Mouse (Mus musculus): ENCODE results near the gene Sec14l2. TPM values are rescaled to one million over a fixed set of nuclear protein-coding genes. Genes with fewer than 3 reads are reported as not detected.
A peak's percentile ranks its signal among the peaks of the same experiment; 100 is the strongest.

Gene Sec14l2
- polyA plus RNA-seq, 2 experiments = 4.5 to 9.5 TPM

DNA sequence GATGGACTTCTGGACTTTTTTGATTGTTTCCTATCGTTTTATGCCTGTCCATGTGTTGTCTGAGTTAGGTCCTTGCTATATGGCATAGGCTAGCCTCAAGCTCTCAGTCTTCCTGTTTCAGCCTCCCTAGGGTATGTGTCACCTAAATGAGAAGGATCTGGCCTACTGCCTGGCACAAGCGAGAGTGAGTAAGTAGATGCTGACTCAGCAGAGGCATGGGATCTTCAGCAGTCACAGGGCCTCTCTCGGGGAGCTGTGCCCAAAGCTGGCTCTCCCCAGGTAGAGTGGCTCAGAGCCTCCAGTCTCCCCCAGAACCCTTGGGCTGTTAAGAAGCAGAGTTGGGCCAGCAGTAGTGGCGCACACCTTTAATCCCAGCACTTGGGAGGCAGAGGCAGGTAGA is 19.1 kb upstream of the Sec14l2 start:
- Histone ChIP-seq H3K4me2 (ENCODE audit: low read depth) (no peak overlapping the region), H3K4me1 (replicated peaks; ENCODE audit: control insufficient read depth in 2 of 2, insufficient read depth in 2 of 2, low read length in 1 of 2) (no peaks in the 10 kb centered on the region), H3K27me3 (ENCODE audit: control insufficient read depth, insufficient read depth, low read length) (no peaks in the 10 kb centered on the region), H3K9ac (replicated peaks) (no peak overlapping the region), H3K9me3 (ENCODE audit: control insufficient read depth, low read length) (no peaks in the 10 kb centered on the region), H3K27ac (no peak overlapping the region), H3K36me3 (replicated peaks; ENCODE audit: control insufficient read depth, insufficient read depth, low read depth) (no peaks in the 10 kb centered on the region; the same call in 1 of the 2 replicates), H3K4me3 (ENCODE audit: insufficient read depth in 1 of 2, low read depth in 2 of 2, low read length in 2 of 2) (no peak overlapping the region)
- TF ChIP-seq EP300 (IDR thresholded peaks at IDR 0.05; ENCODE audit: low read depth) (no peak), CTCF (IDR thresholded peaks at IDR 0.05; ENCODE audit: low read depth) (no peak)
- no peak for DNase-seq (ENCODE audit: low read depth in 3 of 3, low spot score in 3 of 3)
- 69% methylated on average over 4 of the region's 4 CpGs for WGBS (ENCODE audit: insufficient replicate concordance)
- ATAC-seq (ENCODE audit: insufficient read depth) = no peak

DNA sequence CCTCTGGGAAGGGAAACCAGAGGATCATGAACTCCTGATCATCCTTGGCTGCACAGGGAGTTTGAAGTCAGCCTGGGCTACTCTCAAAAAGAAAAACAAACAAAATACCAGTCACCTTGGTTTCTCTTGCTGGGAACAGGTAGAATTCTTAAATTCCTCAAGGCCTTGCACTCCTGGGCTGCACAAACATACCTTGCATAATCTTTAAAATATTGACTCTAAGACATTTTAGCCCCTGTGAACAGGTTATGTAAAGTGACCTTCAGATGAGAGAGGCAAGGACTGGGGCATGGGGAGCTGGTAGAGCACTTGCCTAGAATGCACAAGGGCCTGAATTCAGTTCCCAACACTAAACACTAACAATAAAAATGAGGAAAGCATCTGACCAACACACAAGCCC is 18.3 kb upstream of the Sec14l2 start:
- H3K4me1 ChIP-seq (replicated peaks; ENCODE audit: control insufficient read depth in 2 of 2, insufficient read depth in 2 of 2, low read length in 1 of 2) = no peaks in the 10 kb centered on the region
- DNase-seq (ENCODE audit: low read depth in 3 of 3, low spot score in 3 of 3) (no peak), ATAC-seq (ENCODE audit: insufficient read depth) (no peak)
- H3K9ac ChIP-seq (replicated peaks) = no peak overlapping the region
- H3K27ac ChIP-seq = no peak overlapping the region
- no peak overlapping the region for H3K4me2 ChIP-seq (ENCODE audit: low read depth)
- no peaks in the 10 kb centered on the region for H3K27me3 ChIP-seq (ENCODE audit: control insufficient read depth, insufficient read depth, low read length)
- H3K4me3 ChIP-seq (ENCODE audit: insufficient read depth in 1 of 2, low read depth in 2 of 2, low read length in 2 of 2) = no peak overlapping the region
- H3K36me3 ChIP-seq (replicated peaks; ENCODE audit: control insufficient read depth, insufficient read depth, low read depth) = no peaks in the 10 kb centered on the region; the same call in 1 of the 2 replicates
- TF ChIP-seq CTCF (IDR thresholded peaks at IDR 0.05; ENCODE audit: low read depth) (no peak), EP300 (IDR thresholded peaks at IDR 0.05; ENCODE audit: low read depth) (no peak)
- no peaks in the 10 kb centered on the region for H3K9me3 ChIP-seq (ENCODE audit: control insufficient read depth, low read length)

DNA sequence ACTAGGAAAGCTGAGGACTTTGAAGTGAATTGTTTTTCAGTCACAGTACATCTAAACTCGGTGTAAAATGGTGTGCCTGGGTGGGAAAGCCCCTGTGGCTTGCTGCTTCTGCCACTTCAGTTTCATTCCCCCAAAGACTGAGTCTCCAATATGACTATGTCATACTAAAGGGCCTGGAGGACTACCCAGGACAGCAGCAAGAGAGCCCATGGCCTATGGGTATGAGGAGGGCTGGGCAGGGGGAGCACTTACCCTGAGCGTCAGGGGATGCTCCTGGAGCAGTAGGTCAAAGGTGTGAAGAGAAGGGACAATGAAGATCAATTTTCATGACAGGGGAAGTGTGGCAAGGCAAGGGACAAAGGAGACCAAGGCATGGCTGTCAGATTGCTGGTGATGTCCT is 15.7 kb upstream of the Sec14l2 start:
- no peak for ATAC-seq (ENCODE audit: insufficient read depth)
- peaks cover 5 to 9% of the 10 kb centered on the region in 2 experiments for H3K4me1 ChIP-seq (replicated peaks; ENCODE audit: control insufficient read depth in 2 of 2, insufficient read depth in 2 of 2, low read length in 1 of 2)
- H3K27ac ChIP-seq = no peak overlapping the region
- no peak for DNase-seq (ENCODE audit: low read depth in 3 of 3, low spot score in 3 of 3)
- H3K9me3 ChIP-seq (ENCODE audit: control insufficient read depth, low read length) = no peaks in the 10 kb centered on the region
- WGBS (ENCODE audit: insufficient replicate concordance) = 51% methylated on average over 2 of the region's 2 CpGs
- no peaks in the 10 kb centered on the region; the same call in 1 of the 2 replicates for H3K36me3 ChIP-seq (replicated peaks; ENCODE audit: control insufficient read depth, insufficient read depth, low read depth)
- no peak overlapping the region for H3K9ac ChIP-seq (replicated peaks)
- no peak for TF ChIP-seq CTCF (IDR thresholded peaks at IDR 0.05; ENCODE audit: low read depth)
- TF ChIP-seq EP300 (IDR thresholded peaks at IDR 0.05; ENCODE audit: low read depth) = no peak
- no peak overlapping the region for H3K4me2 ChIP-seq (ENCODE audit: low read depth)
- no peak overlapping the region for H3K4me3 ChIP-seq (ENCODE audit: insufficient read depth in 1 of 2, low read depth in 2 of 2, low read length in 2 of 2)
- no peaks in the 10 kb centered on the region for H3K27me3 ChIP-seq (ENCODE audit: control insufficient read depth, insufficient read depth, low read length)

DNA sequence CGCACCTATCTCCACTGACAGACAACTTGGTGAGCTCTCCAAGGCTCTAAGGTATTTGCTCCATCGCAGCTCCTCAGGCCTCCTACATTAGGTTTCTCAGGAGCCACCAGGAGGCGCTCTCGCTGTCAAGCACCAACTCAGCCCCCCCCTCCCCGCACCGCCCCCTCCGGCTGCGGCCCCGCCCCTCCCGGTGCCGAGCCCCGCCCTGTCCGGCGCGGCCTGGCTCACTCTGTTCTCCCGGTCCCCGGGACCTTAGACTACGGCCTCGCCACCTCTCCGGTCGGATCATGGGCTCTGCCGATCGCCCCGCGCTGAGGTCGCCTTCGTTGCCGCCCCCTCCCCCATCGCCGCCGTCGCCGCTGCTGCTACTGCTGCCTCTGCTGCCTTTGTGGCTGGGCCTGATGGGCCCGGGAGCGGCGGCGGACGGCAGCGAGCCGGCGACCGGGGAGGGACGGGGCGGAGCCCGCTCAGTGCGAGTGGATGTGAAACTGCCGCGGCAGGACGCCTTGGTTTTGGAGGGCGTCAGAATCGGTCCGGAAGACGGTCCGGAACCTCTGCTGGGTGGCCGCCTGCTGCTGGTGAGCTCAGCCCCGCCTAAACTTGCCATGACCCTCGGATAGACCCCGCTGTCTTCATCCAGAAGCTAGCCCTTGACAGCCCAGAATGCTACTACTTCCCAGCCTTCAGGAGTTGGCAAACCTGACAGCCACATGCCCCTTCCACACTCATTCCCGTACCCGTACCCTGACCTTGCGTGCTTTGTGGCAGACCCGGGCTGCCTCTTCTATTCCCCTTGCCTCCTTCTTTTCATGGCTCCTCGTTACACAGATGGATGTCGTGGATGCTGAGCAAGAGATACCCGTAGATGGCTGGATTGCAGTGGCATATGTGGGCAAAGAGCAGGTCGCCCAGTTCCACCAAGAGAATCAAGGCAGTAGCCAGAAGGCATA is 12.0 kb upstream of the Sec14l2 start, which contains the start of gene Rnf215:
TSS of gene Rnf215 (plus strand) at position 217 of the 950 bp plus-strand sequence.
- peak within 1 kb of the TSS; percentile 75 to 87 for H3K4me3 ChIP-seq (ENCODE audit: insufficient read depth in 1 of 2, low read depth in 2 of 2, low read length in 2 of 2)
- peaks cover 8 to 17% of the 10 kb centered on the region in 2 experiments for H3K4me1 ChIP-seq (replicated peaks; ENCODE audit: control insufficient read depth in 2 of 2, insufficient read depth in 2 of 2, low read length in 1 of 2)
- TF ChIP-seq EP300 (IDR thresholded peaks at IDR 0.05; ENCODE audit: low read depth) (no peak), CTCF (IDR thresholded peaks at IDR 0.05; ENCODE audit: low read depth) (peak; percentile 83)
- H3K27me3 ChIP-seq (ENCODE audit: control insufficient read depth, insufficient read depth, low read length) = no peaks in the 10 kb centered on the region
- WGBS (ENCODE audit: insufficient replicate concordance) = 3% methylated on average over 65 of the region's 66 CpGs
- H3K9ac ChIP-seq (replicated peaks) = peak within 1 kb of the TSS; percentile 71
- H3K9me3 ChIP-seq (ENCODE audit: control insufficient read depth, low read length) = peaks cover 2% of the 10 kb centered on the region; the same call in 1 of the 2 replicates
- peak; percentile 80 to 82 (median 82) for DNase-seq (ENCODE audit: low read depth in 3 of 3, low spot score in 3 of 3)
- peak within 1 kb of the TSS; percentile 90 for H3K4me2 ChIP-seq (ENCODE audit: low read depth)
- no peaks in the 10 kb centered on the region for H3K36me3 ChIP-seq (replicated peaks; ENCODE audit: control insufficient read depth, insufficient read depth, low read depth)
- peak; percentile 95 for ATAC-seq (ENCODE audit: insufficient read depth)
- peak within 1 kb of the TSS; percentile 23; the same call in 1 of the 2 replicates for H3K27ac ChIP-seq

DNA sequence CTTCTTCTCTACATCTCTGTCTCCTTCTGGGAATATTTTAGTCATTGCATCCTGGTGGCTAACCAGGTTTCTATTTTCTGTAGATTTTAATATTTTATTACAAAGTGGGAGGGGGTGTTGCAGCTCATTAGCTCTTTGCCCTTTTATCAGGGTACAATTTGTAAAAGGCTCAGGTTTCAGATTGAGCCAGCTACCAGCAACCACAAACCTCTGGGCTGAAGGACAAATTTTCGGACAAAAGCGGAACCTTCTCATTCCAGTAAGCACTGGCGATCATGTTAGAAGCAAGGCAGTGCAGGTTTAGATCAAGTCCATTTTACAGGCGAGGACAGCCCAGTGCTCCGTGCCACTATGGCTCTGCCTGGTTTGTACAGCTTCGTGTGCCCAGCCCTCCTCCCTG is 11.2 kb upstream of the Sec14l2 start:
- peaks cover 2% of the 10 kb centered on the region; the same call in 1 of the 2 replicates for H3K9me3 ChIP-seq (ENCODE audit: control insufficient read depth, low read length)
- H3K4me2 ChIP-seq (ENCODE audit: low read depth) = peak overlapping the region; percentile 28
- no peaks in the 10 kb centered on the region for H3K36me3 ChIP-seq (replicated peaks; ENCODE audit: control insufficient read depth, insufficient read depth, low read depth)
- H3K4me3 ChIP-seq (ENCODE audit: insufficient read depth in 1 of 2, low read depth in 2 of 2, low read length in 2 of 2) = peak overlapping the region; percentile 39 to 75; a peak in 1 of 4 replicates
- H3K4me1 ChIP-seq (replicated peaks; ENCODE audit: control insufficient read depth in 2 of 2, insufficient read depth in 2 of 2, low read length in 1 of 2) = peaks cover 8 to 19% of the 10 kb centered on the region in 2 experiments
- H3K27me3 ChIP-seq (ENCODE audit: control insufficient read depth, insufficient read depth, low read length) = no peaks in the 10 kb centered on the region
- ATAC-seq (ENCODE audit: insufficient read depth) (no peak), DNase-seq (ENCODE audit: low read depth in 3 of 3, low spot score in 3 of 3) (no peak)
- WGBS (ENCODE audit: insufficient replicate concordance) = 45% methylated on average over 6 of the region's 6 CpGs
- TF ChIP-seq CTCF (IDR thresholded peaks at IDR 0.05; ENCODE audit: low read depth) (no peak), EP300 (IDR thresholded peaks at IDR 0.05; ENCODE audit: low read depth) (no peak)
- H3K9ac ChIP-seq (replicated peaks) = no peak overlapping the region
- H3K27ac ChIP-seq = no peak overlapping the region
